Mouse (Mus musculus) adrenal gland, adult 8-10 months (tissue): ENCODE data around the gene Ceacam14. TPM values are rescaled to one million over a fixed set of nuclear protein-coding genes. Genes with fewer than 3 reads are reported as not detected.

Source experiments
- DNase-seq: peaks from one replicate; pipeline ENCODE4 v3.0.0; 2022
- total RNA-seq, 4 experiments: library from RNA; stranded (reverse); gene quantifications; 2 replicates each; pipeline ENCODE4 v1.2.4; 2022

Gene Ceacam14
- not detected for total RNA-seq

DNA sequence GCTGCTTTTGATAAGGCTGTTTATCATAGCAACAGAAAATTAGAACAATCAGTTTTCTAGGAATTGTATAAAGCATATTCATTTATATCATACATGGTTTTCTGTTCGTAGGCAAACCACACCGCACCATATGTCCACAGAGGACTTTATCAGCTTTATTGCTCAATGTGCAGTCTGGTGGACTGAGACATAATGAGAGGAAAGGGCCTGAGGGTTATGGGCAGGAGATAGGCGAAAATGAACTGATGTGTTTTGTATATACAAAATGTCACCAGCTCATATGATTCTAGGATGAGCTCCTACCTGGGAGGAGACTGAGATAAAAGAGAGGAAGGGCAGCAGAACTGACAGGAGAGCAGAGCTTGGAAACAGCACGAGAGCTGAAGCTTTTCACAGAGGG lies at the start of gene Ceacam14:
TSS of gene Ceacam14 (plus strand) at position 301 of the 400 bp plus-strand sequence.
- no peak for DNase-seq

Other genes with a start within 250 kb of the Ceacam14 start
- gene Ceacam5, start 99.4 kb upstream of the Ceacam14 start, total RNA-seq = not detected
- gene Gm5155, start 59.1 kb downstream of the Ceacam14 start, total RNA-seq = not detected
- not detected for gene Ceacam11, start 159.5 kb downstream of the Ceacam14 start, total RNA-seq
- gene Ceacam13, start 197.3 kb downstream of the Ceacam14 start, total RNA-seq = not detected